Mouse (Mus musculus): ENCODE data around the gene Ddb1. TPM values are rescaled to one million over a fixed set of nuclear protein-coding genes. Genes with fewer than 3 reads are reported as not detected.

The Ddb1 gene
- polyA plus RNA-seq, 1 experiment: 876 TPM

DNA sequence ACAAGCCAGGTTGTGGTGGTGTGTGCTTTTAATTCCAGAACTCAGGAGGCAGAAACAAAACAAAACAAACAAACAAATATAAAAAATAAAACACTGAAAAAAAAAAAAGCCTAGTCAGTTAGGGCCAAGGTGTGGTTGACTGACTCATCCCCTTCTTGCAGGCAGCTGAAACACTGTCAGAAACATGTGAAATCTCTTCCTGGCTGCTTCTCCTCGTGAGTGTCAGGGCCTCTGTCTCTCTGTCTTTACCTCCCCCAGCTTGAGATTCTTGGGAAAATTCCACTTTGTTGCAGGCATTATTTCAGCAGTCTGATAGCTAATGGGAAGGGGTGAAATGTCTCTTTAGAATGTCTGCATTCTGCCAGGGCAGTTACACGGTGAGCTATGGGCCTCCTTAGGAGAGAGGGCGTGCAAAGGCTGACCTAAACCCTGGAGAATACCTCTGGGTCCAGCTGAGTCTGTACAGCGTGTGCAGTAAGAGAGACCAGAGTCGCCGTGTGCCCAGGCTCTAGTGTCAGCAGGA is 2.8 kb upstream of the Ddb1 start:
- Histone ChIP-seq H3K36me3 (ENCODE audit: control insufficient read depth, insufficient read depth, low read length, poor library complexity, severe bottlenecking) (peaks cover 7% of the 10 kb centered on the region), H3K9me3 (replicated peaks; ENCODE audit: control insufficient read depth, insufficient read depth, low read length, poor library complexity, severe bottlenecking) (no peaks in the 10 kb centered on the region), H3K27me3 (ENCODE audit: control insufficient read depth, insufficient read depth, low read length, poor library complexity, severe bottlenecking) (no peaks in the 10 kb centered on the region), H3K4me1 (ENCODE audit: control insufficient read depth, insufficient read depth, low read length) (peaks cover 1% of the 10 kb centered on the region), H3K9ac (ENCODE audit: low read depth, poor library complexity, severe bottlenecking) (peak overlapping the region; percentile 50), H3K27ac (ENCODE audit: insufficient read depth, low read length) (peak overlapping the region; percentile 84), H3K4me3 (ENCODE audit: low read depth, low read length) (peak overlapping the region; percentile 39)
- no peak for TF ChIP-seq CTCF (IDR thresholded peaks at IDR 0.05; ENCODE audit: low read depth, low read length)
- TF ChIP-seq POLR2A (IDR thresholded peaks at IDR 0.05; ENCODE audit: insufficient read depth, low read length): no peak
- no peak for TF ChIP-seq EP300 (IDR thresholded peaks at IDR 0.05; ENCODE audit: insufficient read depth, low read depth, low read length)

DNA sequence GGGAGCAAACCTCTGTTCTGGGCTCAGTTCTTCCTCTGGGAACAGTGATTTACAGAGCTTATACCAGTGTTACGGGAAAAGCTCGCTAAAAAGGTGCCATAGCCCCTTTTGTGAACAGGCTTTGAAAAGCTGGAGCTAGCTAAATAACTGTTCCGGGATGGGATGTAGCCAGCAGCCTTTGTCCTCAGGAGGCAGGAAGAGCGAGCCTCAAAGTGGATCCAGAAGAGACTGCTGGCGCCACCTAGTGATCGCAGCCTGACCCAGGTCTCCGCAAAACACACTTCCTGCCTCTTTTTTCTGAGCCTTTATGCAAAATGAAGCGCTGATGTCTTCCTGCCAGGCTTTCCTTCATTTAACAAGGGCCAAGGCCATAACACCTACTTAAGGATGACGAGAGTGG is 2.3 kb upstream of the Ddb1 start:
- TF ChIP-seq EP300 (IDR thresholded peaks at IDR 0.05; ENCODE audit: insufficient read depth, low read depth, low read length) (no peak), CTCF (IDR thresholded peaks at IDR 0.05; ENCODE audit: low read depth, low read length) (peak; percentile 92)
- peaks cover 11% of the 10 kb centered on the region for H3K36me3 ChIP-seq (ENCODE audit: control insufficient read depth, insufficient read depth, low read length, poor library complexity, severe bottlenecking)
- peak overlapping the region; percentile 39; the same call in 1 of the 2 replicates for H3K4me3 ChIP-seq (ENCODE audit: low read depth, low read length)
- peaks cover 1% of the 10 kb centered on the region for H3K4me1 ChIP-seq (ENCODE audit: control insufficient read depth, insufficient read depth, low read length)
- H3K9me3 ChIP-seq (replicated peaks; ENCODE audit: control insufficient read depth, insufficient read depth, low read length, poor library complexity, severe bottlenecking): no peaks in the 10 kb centered on the region
- peak overlapping the region; percentile 68 for H3K9ac ChIP-seq (ENCODE audit: low read depth, poor library complexity, severe bottlenecking)
- H3K27ac ChIP-seq (ENCODE audit: insufficient read depth, low read length): peak overlapping the region; percentile 84
- H3K27me3 ChIP-seq (ENCODE audit: control insufficient read depth, insufficient read depth, low read length, poor library complexity, severe bottlenecking): no peaks in the 10 kb centered on the region

DNA sequence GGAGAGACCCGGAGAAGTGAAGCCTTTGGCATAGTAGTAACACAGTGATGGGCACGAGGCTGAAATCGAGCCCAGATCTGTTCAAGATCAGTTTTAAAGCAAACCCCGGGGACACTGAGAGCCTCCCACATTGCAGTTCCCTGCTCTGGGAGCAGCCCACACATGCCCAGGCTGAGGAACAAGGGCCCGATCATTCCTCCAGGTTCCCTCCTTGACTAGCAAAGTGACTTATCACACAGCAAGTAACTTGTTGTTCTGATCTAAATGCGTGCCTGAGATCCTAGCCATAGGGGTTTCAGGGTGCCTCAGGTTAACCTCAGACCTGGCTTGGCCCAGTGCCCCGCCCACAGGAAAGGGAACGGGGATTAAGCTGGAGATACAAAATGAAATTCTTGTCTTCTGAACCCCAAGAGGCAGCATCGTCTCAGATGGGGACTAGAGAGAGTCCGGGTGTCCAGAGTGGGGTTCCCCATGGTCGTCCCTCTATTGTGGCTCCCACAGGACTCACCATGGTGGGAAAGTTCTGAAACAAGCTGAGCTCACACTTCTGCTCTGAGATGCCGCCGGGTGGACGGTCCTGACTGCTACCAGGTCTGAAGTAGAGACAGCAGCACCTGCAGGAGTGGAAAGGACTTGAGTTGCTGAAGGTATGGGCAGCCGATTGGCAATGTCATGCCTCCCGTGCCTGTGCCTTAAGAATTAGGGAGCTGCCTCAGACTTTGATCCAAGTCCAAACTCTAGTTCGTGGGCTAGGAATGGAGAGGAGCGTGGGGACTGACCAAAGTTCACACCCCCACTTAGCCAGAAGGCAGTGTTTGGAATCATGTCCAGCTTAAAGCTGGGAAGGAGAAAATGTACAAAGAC is 1.2 kb upstream of the Ddb1 start:
- Histone ChIP-seq H3K4me1 (ENCODE audit: control insufficient read depth, insufficient read depth, low read length) (peaks cover 1% of the 10 kb centered on the region), H3K4me3 (ENCODE audit: low read depth, low read length) (peak overlapping the region; percentile 0; the same call in 1 of the 2 replicates), H3K27me3 (ENCODE audit: control insufficient read depth, insufficient read depth, low read length, poor library complexity, severe bottlenecking) (no peaks in the 10 kb centered on the region), H3K9ac (ENCODE audit: low read depth, poor library complexity, severe bottlenecking) (peak overlapping the region; percentile 68), H3K36me3 (ENCODE audit: control insufficient read depth, insufficient read depth, low read length, poor library complexity, severe bottlenecking) (peaks cover 22% of the 10 kb centered on the region), H3K27ac (ENCODE audit: insufficient read depth, low read length) (peak overlapping the region; percentile 78), H3K9me3 (replicated peaks; ENCODE audit: control insufficient read depth, insufficient read depth, low read length, poor library complexity, severe bottlenecking) (no peaks in the 10 kb centered on the region)
- TF ChIP-seq EP300 (IDR thresholded peaks at IDR 0.05; ENCODE audit: insufficient read depth, low read depth, low read length): no peak
- no peak for TF ChIP-seq CTCF (IDR thresholded peaks at IDR 0.05; ENCODE audit: low read depth, low read length)
- no peak for TF ChIP-seq POLR2A (IDR thresholded peaks at IDR 0.05; ENCODE audit: insufficient read depth, low read length)

DNA sequence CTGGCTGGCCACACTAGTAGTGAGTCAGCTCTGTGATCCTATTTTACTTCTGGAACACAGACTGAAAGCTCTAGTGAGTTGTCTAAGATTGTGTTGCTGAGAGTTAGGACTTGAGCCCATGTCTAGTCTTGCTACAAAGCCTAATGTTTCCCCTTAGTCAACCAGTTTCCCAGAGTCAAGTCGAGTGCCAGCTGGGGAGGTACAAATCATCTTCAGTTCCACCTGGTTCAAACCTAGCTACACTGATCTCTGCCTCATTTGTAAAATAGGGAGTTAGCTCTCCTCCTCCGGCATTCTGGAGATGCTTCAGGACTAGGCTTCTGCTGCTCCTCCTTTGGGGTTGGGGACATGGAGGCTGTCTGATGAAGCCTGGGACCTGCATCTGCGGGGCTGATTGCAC is 593 bp upstream of the Ddb1 start:
- Histone ChIP-seq H3K9ac (ENCODE audit: low read depth, poor library complexity, severe bottlenecking) (peak overlapping the region; percentile 68), H3K4me1 (ENCODE audit: control insufficient read depth, insufficient read depth, low read length) (peaks cover 1% of the 10 kb centered on the region), H3K27me3 (ENCODE audit: control insufficient read depth, insufficient read depth, low read length, poor library complexity, severe bottlenecking) (no peaks in the 10 kb centered on the region), H3K9me3 (replicated peaks; ENCODE audit: control insufficient read depth, insufficient read depth, low read length, poor library complexity, severe bottlenecking) (no peaks in the 10 kb centered on the region), H3K4me3 (ENCODE audit: low read depth, low read length) (peak overlapping the region; percentile 77), H3K36me3 (ENCODE audit: control insufficient read depth, insufficient read depth, low read length, poor library complexity, severe bottlenecking) (peaks cover 28% of the 10 kb centered on the region), H3K27ac (ENCODE audit: insufficient read depth, low read length) (peak overlapping the region; percentile 78)
- TF ChIP-seq CTCF (IDR thresholded peaks at IDR 0.05; ENCODE audit: low read depth, low read length) (no peak), POLR2A (IDR thresholded peaks at IDR 0.05; ENCODE audit: insufficient read depth, low read length) (no peak), EP300 (IDR thresholded peaks at IDR 0.05; ENCODE audit: insufficient read depth, low read depth, low read length) (no peak)

DNA sequence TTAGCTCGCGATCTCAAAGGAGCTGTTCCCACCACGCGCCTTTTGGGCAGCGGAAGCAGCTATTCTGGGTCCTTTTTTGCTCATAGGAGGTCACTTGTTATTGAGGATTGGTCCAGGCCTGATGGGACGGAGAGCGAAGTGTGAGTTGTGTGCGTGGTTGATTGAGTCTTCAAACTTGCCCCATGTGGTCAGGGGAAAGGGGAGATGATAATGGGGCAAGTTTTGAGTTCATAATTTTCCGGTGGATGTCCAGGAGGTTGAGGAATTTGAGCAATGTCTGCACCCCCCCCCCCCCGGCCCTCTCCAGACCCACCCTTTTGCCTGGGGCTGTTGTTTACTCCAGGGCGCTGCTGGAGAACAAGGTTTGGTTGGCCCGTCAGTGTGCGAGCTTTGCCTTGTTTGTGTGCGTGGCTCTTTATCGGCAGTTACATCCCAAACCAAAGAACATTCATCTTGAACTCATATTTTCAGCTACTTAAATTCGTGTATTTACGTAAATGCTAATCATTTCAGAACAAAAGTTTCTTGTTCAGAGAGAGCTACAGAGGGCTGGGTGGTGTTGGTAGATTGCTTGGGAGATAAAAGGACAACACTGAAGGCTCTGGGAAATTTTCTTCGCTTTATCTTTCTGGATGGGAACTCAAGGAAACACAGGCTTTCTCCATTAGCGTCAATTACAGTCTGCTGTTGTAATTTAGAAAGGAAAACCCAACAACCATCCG is 935 bp downstream of the Ddb1 start:
- H3K4me1 ChIP-seq (ENCODE audit: control insufficient read depth, insufficient read depth, low read length): peaks cover 1% of the 10 kb centered on the region
- peak overlapping the region; percentile 99 for H3K4me3 ChIP-seq (ENCODE audit: low read depth, low read length)
- peaks cover 43% of the 10 kb centered on the region for H3K36me3 ChIP-seq (ENCODE audit: control insufficient read depth, insufficient read depth, low read length, poor library complexity, severe bottlenecking)
- H3K27me3 ChIP-seq (ENCODE audit: control insufficient read depth, insufficient read depth, low read length, poor library complexity, severe bottlenecking): no peaks in the 10 kb centered on the region
- no peaks in the 10 kb centered on the region for H3K9me3 ChIP-seq (replicated peaks; ENCODE audit: control insufficient read depth, insufficient read depth, low read length, poor library complexity, severe bottlenecking)
- TF ChIP-seq CTCF (IDR thresholded peaks at IDR 0.05; ENCODE audit: low read depth, low read length): no peak
- TF ChIP-seq EP300 (IDR thresholded peaks at IDR 0.05; ENCODE audit: insufficient read depth, low read depth, low read length): 0 out of 2 replicates have a peak, but pooled peaks have one; percentile 31
- peak overlapping the region; percentile 63 for H3K27ac ChIP-seq (ENCODE audit: insufficient read depth, low read length)
- peak overlapping the region; percentile 84 for H3K9ac ChIP-seq (ENCODE audit: low read depth, poor library complexity, severe bottlenecking)
